Mouse (Mus musculus): ENCODE measurements around the gene Sema3f. TPM values are rescaled to one million over a fixed set of nuclear protein-coding genes. Genes with fewer than 3 reads are reported as not detected.

Gene Sema3f
- total RNA-seq, 2 experiments from 2014 or later = 14.7 to 16.5 TPM

DNA sequence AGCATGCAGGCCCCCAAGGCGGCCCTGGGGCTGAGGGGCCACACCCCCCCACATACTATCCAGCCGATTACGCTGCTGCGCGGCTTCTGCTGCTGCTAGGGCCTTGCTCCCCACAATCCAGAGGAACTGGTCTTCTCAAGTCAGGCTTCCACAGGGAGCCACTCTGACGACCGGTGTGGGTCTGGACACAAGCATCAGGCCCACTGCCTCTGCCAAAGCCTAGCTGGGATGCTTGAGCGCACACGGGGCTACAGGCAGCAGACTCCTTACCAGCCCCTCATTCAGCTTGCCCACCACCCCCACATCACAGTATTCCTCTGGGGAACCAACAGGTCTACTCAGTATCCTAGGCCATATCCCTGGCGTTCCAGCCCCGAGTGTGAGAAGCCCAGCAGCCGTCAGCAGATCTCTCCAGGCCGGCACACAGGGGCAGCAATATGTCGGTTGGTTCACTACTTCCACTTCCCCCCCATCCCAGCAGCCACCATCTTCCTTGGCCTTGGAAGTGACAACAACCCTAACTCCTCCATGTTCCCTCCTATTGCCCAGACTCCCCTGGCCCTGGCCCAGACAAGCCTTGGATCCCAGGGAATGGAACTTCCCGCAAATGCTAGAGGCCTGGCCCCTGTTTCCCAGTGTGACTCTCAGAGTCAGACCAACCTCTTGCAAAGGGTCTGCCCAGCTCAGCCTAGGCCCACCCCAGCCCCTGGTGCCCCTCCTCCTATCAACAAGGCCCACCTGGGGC lies 76.4 kb downstream of the Sema3f start:
- peak; percentile 50 to 74 for DNase-seq

- peak; percentile 88 to 94 for DNase-seq
Observed at GRCm38 (mm10) chr9:107633091-107633660, 77.1 kb downstream of the Sema3f start.

GRCm38 (mm10) chr9:107632478-107632877 lies 77.8 kb downstream of the Sema3f start:
- DNase-seq = peak; percentile 80 to 85

DNA sequence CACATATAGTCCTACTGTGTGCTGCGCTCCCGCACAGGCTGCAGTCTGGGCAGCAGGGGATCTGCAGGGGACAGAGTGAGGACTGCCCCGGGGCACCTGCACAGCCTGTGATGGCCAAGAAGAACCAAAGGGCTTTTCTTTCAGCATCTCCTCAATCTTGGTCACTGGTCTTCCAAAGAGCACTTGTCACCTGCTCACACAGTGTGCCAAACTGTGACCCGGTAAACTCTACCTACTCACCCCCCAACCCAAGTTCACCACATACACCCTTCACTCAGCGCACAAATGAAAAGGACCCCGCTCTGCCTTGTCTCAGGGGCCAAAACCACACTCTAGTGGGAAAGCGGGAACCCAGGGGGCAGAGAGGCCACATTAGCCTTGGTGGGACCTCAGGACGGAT lies 78.4 kb downstream of the Sema3f start:
- no peak for DNase-seq

Other genes with a start within 250 kb of the Sema3f start
- gene Tmem115, start 176.5 kb downstream of the Sema3f start, total RNA-seq (2021) = 10 to 100 TPM; 22.2 to 22.3 TPM
- gene Cyb561d2, start 168.3 kb downstream of the Sema3f start, total RNA-seq (2021) = 1 to 10 TPM; 4.2 to 4.6 TPM
- gene Nprl2, start 168.2 kb downstream of the Sema3f start, total RNA-seq (2021) = 10 to 100 TPM; 20.4 to 21.0 TPM
- gene Zmynd10, start 163.2 kb downstream of the Sema3f start, total RNA-seq (2021) = under 1 TPM in 1 of 2 experiments, not detected in 1; 0.62 TPM
- gene Rassf1, start 158.9 kb downstream of the Sema3f start, total RNA-seq (2021) = 10 to 100 TPM; 15.1 TPM
- 10 to 100 TPM; 38.3 to 40.9 TPM for gene Tusc2, start 147.2 kb downstream of the Sema3f start, total RNA-seq (2021)
- gene Hyal2, start 142.5 kb downstream of the Sema3f start, total RNA-seq (2021) = 10 to 100 TPM; 31.4 to 40.0 TPM
- 1 to 10 TPM; 3.4 to 5.1 TPM for gene Hyal1, start 133.5 kb downstream of the Sema3f start, total RNA-seq (2021)
- 10 to 100 TPM; 16.1 to 20.1 TPM for gene Naa80, start 131.6 kb downstream of the Sema3f start, total RNA-seq (2021)
- under 1 TPM; 0.28 to 0.37 TPM for gene Hyal3, start 129.7 kb downstream of the Sema3f start, total RNA-seq (2021)
- 10 to 100 TPM; 48.5 to 48.8 TPM for gene Ifrd2, start 122.8 kb downstream of the Sema3f start, total RNA-seq (2021)
- 10 to 100 TPM; 20.4 to 22.9 TPM for gene Sema3b, start 101.2 kb downstream of the Sema3f start, total RNA-seq (2021)
- 100 to 1,000 TPM; 241 to 253 TPM for gene Gnai2, start 75.1 kb downstream of the Sema3f start, total RNA-seq (2021)
- gene Slc38a3, start 40.9 kb downstream of the Sema3f start, total RNA-seq (2021) = 10 to 100 TPM; 48.3 to 61.0 TPM
- gene Gnat1, start 30.8 kb downstream of the Sema3f start, total RNA-seq (2021) = not detected
- 10 to 100 TPM; 48.6 to 57.9 TPM for gene Rbm5, start 60.5 kb upstream of the Sema3f start, total RNA-seq (2021)
- 10 to 100 TPM; 25.1 to 25.2 TPM for gene Rbm6, start 162.8 kb upstream of the Sema3f start, total RNA-seq (2021)
- gene Mon1a, start 177.7 kb upstream of the Sema3f start, total RNA-seq (2021) = 10 to 100 TPM; 10.0 to 10.3 TPM
- 1 to 10 TPM; 2.3 to 3.1 TPM for gene Mst1r, start 196.4 kb upstream of the Sema3f start, total RNA-seq (2021)
- gene Actl11, start 218.0 kb upstream of the Sema3f start, total RNA-seq (2021) = not detected
- not detected for gene Camkv, start 225.2 kb upstream of the Sema3f start, total RNA-seq (2021)
- 1 to 10 TPM in 1 of 2 experiments, under 1 TPM in 1; 0.35 to 1.0 TPM for gene Traip, start 239.7 kb upstream of the Sema3f start, total RNA-seq (2021)